Mouse (Mus musculus) frontal cortex, postnatal 10 days (tissue): ENCODE measurements around the gene Ptgdr2.

Experiments used
- DNase-seq, 2 experiments: peaks; one replicate each; pipeline ENCODE4 v3.0.0; 2022; ENCODE audit warnings: low spot score in 2 of 2, mixed read lengths in 1 of 2

Gene Ptgdr2

DNA sequence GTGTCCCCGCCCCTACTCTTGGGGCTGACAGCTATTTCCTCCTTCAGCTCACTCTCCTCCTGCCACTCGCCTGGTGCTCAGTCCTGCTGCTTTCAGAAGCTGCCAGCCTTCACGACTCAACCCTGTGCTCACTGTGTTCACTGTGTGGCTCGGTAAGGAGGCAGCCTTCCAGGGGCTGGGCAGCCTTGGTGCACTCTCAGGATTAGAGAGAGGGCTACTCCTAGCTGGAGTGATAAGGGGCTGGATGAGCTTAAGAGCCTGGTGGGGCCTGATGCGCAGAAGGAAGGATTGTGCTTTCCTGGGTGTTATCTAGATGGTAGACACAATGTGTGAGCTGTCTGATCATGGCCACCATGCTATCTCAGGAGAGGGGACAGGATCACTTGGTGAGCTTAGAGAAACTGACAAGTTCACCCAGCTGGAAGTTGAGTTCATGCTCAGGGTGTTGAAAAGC is at the start of gene Ptgdr2:
TSS of gene Ptgdr2 (plus strand) at position 51 of the 454 bp plus-strand sequence.
- no peak for DNase-seq

DNA sequence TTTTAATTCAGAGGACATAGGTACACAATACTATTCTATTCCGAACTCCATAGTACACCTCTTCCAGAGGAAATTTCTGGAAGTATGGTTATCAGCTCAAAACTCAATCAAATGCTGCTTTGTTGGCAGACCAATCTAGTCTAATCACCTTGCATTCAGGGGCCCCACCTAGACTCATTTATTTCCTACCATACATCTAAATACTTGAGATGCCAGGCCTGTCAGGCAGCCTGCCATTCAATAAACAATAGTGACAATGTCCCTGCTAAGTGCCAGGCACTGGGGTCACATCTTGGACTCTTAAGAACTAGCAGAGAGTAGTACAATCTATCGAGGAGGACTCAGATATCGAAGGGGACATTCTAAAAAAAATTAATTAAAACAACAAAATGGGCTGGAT is 44.8 kb upstream of the Ptgdr2 start:
- no peak for DNase-seq

GRCm38 (mm10) chr19:10895016-10895528 is 41.9 kb upstream of the Ptgdr2 start, which contains the start of gene Prpf19:
Prpf19 (plus strand) TSS chr19:10895231.
- peak; percentile 95 to 99 for DNase-seq

- no peak for DNase-seq
Measured at GRCm38 (mm10) chr19:10895708-10896107, 41.3 kb upstream of the Ptgdr2 start.

DNA sequence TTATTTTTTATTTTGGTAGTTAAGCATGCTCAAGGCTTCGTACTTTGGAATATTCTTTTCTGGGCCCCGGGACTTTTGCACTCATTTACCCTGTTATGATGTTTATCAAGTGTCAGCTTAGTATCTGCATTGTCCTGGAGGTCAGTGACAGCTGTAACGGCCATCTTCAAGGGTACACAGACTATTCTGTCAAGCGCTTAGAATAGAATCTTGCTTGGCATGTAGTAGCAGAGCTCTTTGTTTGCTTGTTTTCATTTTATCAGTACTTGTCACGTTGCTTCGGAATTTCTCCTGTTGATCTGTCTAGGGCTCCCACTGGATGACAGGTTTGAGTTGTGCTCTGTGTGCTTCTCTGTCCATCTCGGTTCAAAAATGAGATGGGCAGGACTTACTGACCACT is 40.1 kb upstream of the Ptgdr2 start:
- no peak for DNase-seq

DNA sequence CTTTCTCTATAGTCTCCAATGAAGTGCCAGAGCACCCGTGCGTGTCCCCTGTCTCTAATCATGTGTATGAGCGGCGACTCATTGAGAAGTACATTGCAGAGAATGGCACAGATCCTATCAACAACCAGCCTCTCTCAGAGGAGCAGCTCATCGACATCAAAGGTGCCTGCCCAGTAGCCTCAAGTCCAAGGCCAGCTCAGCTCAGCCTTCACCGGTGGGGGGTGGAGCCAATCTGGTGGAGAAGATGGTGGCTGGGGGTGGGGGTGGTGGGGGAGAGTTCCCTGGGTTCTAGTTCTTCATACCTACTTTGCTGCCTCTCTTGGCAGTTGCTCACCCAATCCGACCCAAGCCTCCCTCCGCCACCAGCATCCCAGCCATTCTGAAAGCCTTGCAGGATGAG is 39.5 kb upstream of the Ptgdr2 start:
- DNase-seq = no peak

- DNase-seq = no peak
Measured at GRCm38 (mm10) chr19:10900315-10900714, 36.6 kb upstream of the Ptgdr2 start.

DNA sequence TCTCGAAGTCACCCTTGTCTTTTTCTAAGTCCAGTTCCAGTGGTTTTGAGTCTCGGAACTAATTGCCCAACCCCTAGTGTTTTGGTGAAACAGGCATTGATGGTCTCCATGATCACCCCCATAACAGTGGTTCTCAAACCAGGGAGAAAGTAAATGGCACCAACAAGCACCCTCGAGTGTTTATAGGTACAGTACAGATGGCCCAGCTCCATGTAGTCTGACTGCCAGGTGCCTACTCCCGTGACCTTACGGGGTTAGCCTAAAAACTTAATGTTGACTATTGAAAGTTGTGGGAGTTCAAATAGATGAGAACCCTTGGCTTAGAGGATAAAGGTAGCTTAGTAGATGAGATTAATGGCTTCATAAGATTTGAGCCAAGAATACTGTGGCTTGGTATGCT is 35.9 kb upstream of the Ptgdr2 start:
- no peak for DNase-seq

DNA sequence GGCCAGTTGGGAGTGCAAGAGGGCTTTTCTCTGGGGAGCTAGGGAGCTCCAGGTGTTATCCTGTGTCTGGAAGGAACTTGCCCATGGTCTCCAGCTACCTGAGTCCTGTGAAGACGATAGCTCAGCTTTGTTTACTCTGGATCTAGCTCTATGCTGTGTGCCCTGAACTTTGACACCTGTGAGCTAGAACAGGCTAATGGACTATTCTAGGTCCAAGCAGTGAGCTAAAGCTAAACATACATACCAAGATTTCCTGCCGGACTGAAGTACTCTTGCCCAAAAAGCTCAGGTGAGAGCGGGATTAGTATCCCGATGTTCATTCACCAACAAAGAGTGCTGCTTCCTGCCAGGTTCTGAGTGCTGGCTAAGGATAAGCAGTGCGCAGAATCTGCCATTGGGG is 32.4 kb upstream of the Ptgdr2 start:
- no peak for DNase-seq

- peak; percentile 43 to 67 for DNase-seq
Measured at GRCm38 (mm10) chr19:10904927-10905727, 31.8 kb upstream of the Ptgdr2 start.

- no peak for DNase-seq
Measured at GRCm38 (mm10) chr19:10905728-10906000, 31.3 kb upstream of the Ptgdr2 start.

DNA sequence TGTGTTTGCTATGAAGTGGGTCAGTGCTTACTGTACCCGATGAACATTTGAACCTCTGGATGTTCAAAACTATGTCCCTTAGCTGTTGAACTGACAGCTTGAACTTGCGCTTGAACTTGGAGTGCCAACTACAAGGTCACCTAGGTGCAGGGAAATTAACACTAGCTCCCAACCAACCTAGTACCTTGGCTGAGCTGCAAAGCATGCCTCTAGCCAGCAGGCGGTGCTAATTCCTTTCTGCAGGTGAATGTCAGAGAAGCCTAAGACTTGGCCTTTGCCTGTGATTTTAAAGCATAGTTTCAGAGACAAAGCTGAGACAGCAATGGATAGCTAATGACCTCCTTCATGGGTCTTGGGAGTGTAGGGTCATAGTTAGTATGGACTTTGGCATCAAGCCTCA is 29.1 kb upstream of the Ptgdr2 start:
- peak in 1 of 2 experiments; percentile 56 for DNase-seq

DNA sequence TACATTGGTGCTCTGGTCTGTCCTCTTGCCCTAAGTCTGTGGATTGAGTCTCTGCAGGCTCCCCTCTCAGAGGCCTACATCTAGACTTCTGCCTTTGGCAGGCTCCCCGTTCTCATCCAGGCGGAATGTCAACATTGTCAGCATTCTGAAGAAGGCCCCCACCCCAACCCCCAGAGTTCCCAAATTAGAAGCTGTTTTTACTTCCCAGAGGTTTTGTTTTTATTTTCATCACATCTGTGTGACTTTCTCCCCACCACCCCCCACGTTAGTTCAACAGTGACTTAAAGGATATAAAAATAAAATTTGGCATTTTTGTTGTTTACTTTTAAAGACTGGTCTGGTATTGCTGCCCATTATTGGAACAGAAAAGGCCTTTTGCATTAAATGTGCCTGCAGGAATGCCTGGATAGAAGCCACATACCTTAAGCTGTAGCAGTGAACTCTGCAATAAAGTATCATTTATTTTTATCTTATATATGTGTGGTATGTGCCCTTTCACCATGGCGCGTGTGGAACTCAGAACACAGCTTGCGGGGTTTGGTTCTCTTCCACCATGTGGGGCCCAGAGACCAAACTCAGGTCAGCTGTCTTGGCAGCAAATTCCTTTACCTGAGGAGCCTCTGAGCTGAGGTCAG is 27.8 kb upstream of the Ptgdr2 start:
- DNase-seq = no peak

DNA sequence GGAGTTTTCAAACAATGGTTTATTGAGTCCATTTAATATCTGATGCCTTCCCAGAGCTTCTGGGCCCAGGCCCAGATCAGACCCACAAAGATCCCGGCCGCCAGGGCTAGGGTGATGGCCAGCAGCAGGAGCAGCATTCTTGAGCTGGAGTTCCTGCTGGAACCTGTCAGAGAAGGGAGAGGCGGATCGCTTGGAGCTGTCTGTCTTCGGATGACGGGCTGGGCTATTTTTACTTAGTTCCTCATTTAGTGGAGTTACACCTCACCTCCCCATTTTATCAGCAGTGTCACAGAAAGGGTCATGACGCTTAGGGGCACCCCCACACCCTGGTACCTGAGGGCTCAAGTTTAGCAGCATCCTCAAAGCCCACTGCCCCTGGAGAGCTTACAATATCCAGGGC is 22.7 kb upstream of the Ptgdr2 start:
- DNase-seq = no peak

DNA sequence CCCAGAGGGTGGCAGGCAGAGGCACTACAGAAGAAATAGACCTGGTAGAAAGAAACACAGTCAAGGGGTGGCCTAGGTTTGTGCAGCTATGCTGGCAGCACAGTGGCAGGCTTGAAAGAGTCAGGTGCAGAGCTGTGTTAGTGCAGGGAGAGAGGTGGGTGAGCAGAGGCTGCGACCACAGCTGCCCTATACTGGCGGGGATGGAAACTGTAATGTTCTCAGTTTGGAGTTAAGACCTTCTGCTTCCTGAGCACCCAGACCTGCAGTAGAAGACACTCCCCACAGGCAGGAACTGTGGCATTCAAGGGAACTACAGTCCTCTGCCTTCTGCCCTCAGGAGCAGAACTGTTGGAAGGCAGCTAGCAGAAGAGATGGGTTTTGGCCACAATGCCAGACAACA is 22.1 kb upstream of the Ptgdr2 start:
- no peak for DNase-seq

GRCm38 (mm10) chr19:10916506-10916905 is 20.5 kb upstream of the Ptgdr2 start:
- DNase-seq = no peak

DNA sequence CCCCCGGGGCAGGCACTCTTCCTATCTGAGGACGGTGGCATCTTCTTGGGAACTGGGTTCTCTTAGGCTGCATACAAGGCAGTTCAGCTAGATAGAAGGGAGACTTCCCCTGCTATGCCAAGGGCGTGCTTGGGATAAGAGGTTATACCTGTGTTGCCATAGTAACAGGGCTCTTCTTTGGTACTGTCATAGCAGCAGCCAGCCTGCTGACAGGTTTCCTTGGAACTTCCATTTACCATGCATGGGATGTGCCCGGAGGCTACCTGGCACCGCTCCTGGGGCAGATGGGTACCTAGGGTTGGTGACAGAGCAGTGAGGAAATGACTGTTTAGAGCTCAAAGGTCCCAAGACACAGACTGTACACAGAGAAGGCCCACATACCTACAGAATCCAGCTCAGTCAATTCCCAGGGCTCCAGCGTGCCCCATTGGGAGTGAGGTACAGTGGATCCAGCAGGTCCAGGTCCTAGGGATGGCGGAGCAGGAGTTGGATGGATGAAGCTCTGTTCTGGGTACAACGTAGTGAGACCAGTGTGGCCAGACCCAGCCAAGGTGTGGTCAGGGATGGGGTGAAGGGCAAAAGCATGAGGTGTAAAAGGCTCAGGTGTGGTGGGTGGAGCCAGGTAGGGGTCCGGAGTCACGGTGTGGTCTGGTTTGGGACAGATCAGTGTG is 18.5 kb upstream of the Ptgdr2 start:
- no peak for DNase-seq

- no peak for DNase-seq
Measured at GRCm38 (mm10) chr19:10920532-10920931, 16.4 kb upstream of the Ptgdr2 start, which contains the start of gene Zp1. Zp1 (minus strand) TSS chr19:10920632.

- no peak for DNase-seq
Measured at GRCm38 (mm10) chr19:10921058-10921457, 15.9 kb upstream of the Ptgdr2 start.

- DNase-seq = no peak
Measured at GRCm38 (mm10) chr19:10924220-10924619, 12.7 kb upstream of the Ptgdr2 start.

- DNase-seq = no peak
Measured at GRCm38 (mm10) chr19:10926123-10926621, 10.8 kb upstream of the Ptgdr2 start.

GRCm38 (mm10) chr19:10926666-10927065 is 10.3 kb upstream of the Ptgdr2 start:
- no peak for DNase-seq
